ENCODE assay signal across 9 mouse cellular contexts in the genomic region with DNA sequence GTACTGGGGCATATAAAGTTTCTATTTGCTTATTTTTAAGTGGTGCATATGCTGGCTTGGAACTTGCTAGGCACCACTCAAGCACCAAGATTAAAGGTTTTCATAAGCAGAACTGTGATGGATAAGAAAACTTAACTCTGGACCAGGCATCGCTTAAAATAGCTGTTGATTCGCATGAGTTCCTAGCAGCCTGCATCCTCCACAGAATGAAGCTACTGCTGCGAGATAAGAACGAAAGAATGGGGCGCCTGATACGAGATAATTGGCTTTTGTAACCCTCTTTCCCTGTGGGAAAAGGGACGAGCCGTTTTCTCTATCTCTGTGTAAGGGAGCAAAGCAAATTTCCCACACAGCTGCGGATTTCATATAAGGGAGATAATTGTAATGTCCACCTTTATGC. TPM values are rescaled to one million over a fixed set of nuclear protein-coding genes. Genes with fewer than 3 reads are reported as not detected.
A peak's percentile ranks its signal among the peaks of the same experiment; 100 is the strongest.
DNase-seq lines count a peak whose midpoint lies in the region; ATAC-seq and TF ChIP-seq lines count a peak whose summit lies in the region.
"Had no signal": no experiment of that assay in that cellular context is flagged by ENCODE, and none has a peak within 500 bp of the region (broad histone marks: within the 10 kb centered on the region; RNA-seq: fewer than 3 reads in every experiment).

No protein-coding gene starts in this region.

- H3K9ac ChIP-seq in stomach, embryonic 14.5 days (replicated peaks; ENCODE audit: low read depth, low read length): no peak overlapping the region
- no peak overlapping the region for H3K9ac ChIP-seq in stomach, postnatal 0 days (ENCODE audit: low read length)
- H3K9ac ChIP-seq in liver, embryonic 12.5 days: peak overlapping the region; percentile 78; the same call in 1 of the 2 replicates

- H3K36me3 ChIP-seq in erythroblast, embryonic 14.5 days (ENCODE audit: control insufficient read depth): no peaks in the 10 kb centered on the region
- no peaks in the 10 kb centered on the region for H3K36me3 ChIP-seq in stomach, embryonic 14.5 days (ENCODE audit: control insufficient read depth, insufficient read depth, low read length)
- no peaks in the 10 kb centered on the region for H3K36me3 ChIP-seq in stomach, postnatal 0 days (ENCODE audit: control insufficient read depth, insufficient read depth, low read length)
- no peaks in the 10 kb centered on the region for H3K36me3 ChIP-seq in liver, embryonic 12.5 days

- H3K4me2 ChIP-seq in stomach, embryonic 14.5 days (replicated peaks; ENCODE audit: low read depth, low read length): peak overlapping the region; percentile 88; the same call in 1 of the 2 replicates
- H3K4me2 ChIP-seq in stomach, postnatal 0 days (replicated peaks; ENCODE audit: low read depth): no peak overlapping the region
- H3K4me2 ChIP-seq in liver, embryonic 12.5 days: peak overlapping the region; percentile 96

- no peak overlapping the region for H3K27ac ChIP-seq in stomach, embryonic 14.5 days (ENCODE audit: low read length)
- H3K27ac ChIP-seq in stomach, postnatal 0 days (replicated peaks): no peak overlapping the region
- H3K27ac ChIP-seq in liver, embryonic 12.5 days: no peak overlapping the region

- no peak for DNase-seq in stomach, postnatal 0 days (ENCODE audit: low spot score)
- no peak for DNase-seq in testis, postnatal 14 days (ENCODE audit: low spot score)
- no peak for DNase-seq in cerebellum, adult 11-12 months
- no peak for DNase-seq in frontal cortex, postnatal 10 days (ENCODE audit: low spot score in 2 of 2)

- H3K9me3 ChIP-seq in erythroblast, embryonic 14.5 days (ENCODE audit: control insufficient read depth, low read length): no peaks in the 10 kb centered on the region
- no peaks in the 10 kb centered on the region for H3K9me3 ChIP-seq in stomach, embryonic 14.5 days (ENCODE audit: control insufficient read depth, low read depth, low read length)
- H3K9me3 ChIP-seq in stomach, postnatal 0 days (ENCODE audit: control insufficient read depth, low read length): no peaks in the 10 kb centered on the region
- no peaks in the 10 kb centered on the region for H3K9me3 ChIP-seq in liver, embryonic 12.5 days (replicated peaks)

- TF ChIP-seq CTCF in stomach, postnatal 0 days (IDR thresholded peaks at IDR 0.05; ENCODE audit: low read depth): no peak

- no peak for TF ChIP-seq EP300 in stomach, postnatal 0 days (optimal IDR thresholded peaks at IDR 0.05)

- WGBS in stomach, embryonic 14.5 days: 37% methylated on average over 9 of the region's 9 CpGs
- WGBS in stomach, postnatal 0 days: 40% methylated on average over 9 of the region's 9 CpGs
- WGBS in liver, embryonic 12.5 days (ENCODE audit: insufficient replicate concordance): 6% methylated on average over 9 of the region's 9 CpGs

- H3K4me1 ChIP-seq in erythroblast, embryonic 14.5 days (ENCODE audit: control insufficient read depth): peaks cover 64% of the 10 kb centered on the region
- no peaks in the 10 kb centered on the region for H3K4me1 ChIP-seq in stomach, embryonic 14.5 days (ENCODE audit: control insufficient read depth, insufficient read depth, low read length)
- no peaks in the 10 kb centered on the region for H3K4me1 ChIP-seq in stomach, postnatal 0 days (replicated peaks; ENCODE audit: control insufficient read depth, insufficient read depth)
- peaks cover 25% of the 10 kb centered on the region for H3K4me1 ChIP-seq in liver, embryonic 12.5 days

- no peak for ATAC-seq in erythroblast, adult 5-6 weeks (replicated peaks; ENCODE audit: low FRiP score, poor library complexity, severe bottlenecking)
- no peak for ATAC-seq in stomach, embryonic 14.5 days (ENCODE audit: insufficient number of reproducible peaks, insufficient read depth, low FRiP score, low read depth)
- ATAC-seq in stomach, postnatal 0 days (ENCODE audit: low FRiP score, low TSS enrichment): no peak
- ATAC-seq in liver, embryonic 12.5 days: no peak

- H3K4me3 ChIP-seq in erythroblast, embryonic 14.5 days (replicated peaks): peak overlapping the region; percentile 22
- H3K4me3 ChIP-seq in stomach, embryonic 14.5 days (ENCODE audit: low read depth, low read length): no peak overlapping the region
- H3K4me3 ChIP-seq in stomach, postnatal 0 days (ENCODE audit: low read depth, low read length): no peak overlapping the region
- peak overlapping the region; percentile 67 for H3K4me3 ChIP-seq in liver, embryonic 12.5 days

- H3K27me3 ChIP-seq in erythroblast, embryonic 14.5 days (ENCODE audit: control insufficient read depth): peaks cover 3% of the 10 kb centered on the region; the same call in 1 of the 2 replicates
- no peaks in the 10 kb centered on the region for H3K27me3 ChIP-seq in stomach, embryonic 14.5 days (ENCODE audit: control insufficient read depth, insufficient read depth, low read length)
- no peaks in the 10 kb centered on the region for H3K27me3 ChIP-seq in stomach, postnatal 0 days (ENCODE audit: control insufficient read depth, insufficient read depth, low read length)
- peaks cover 36% of the 10 kb centered on the region for H3K27me3 ChIP-seq in liver, embryonic 12.5 days (replicated peaks)

RNA-seq across cellular contexts. Expression of gene Nkapl, which starts 0.8 kb away (rescaled TPM):
- polyA plus RNA-seq in erythroblast, embryonic 14.5 days (2012): 0.37 and 0.41 TPM in 2 replicates
- 1.3 TPM in 1 of 2 replicates, not detected in the other for total RNA-seq in erythroblast, adult 5-6 weeks (2015; ENCODE audit: low replicate concordance)
- not detected in 2 replicates for total RNA-seq in erythroblast, adult 5-6 weeks (2017; ENCODE audit: low replicate concordance)
- polyA plus RNA-seq in stomach, embryonic 14.5 days (2014; fragmentation: Nextera tagmentation; extraction: Ambion mirVana): 2.7 and 2.8 TPM in 2 replicates
- polyA plus RNA-seq in stomach, postnatal 0 days (2015; fragmentation: Nextera tagmentation; extraction: Ambion mirVana): 2.4 and 2.7 TPM in 2 replicates
- 0.43 and 0.78 TPM in 2 replicates for polyA plus RNA-seq in liver, embryonic 12.5 days (2016; fragmentation: Nextera tagmentation; extraction: Ambion mirVana)
- polyA plus RNA-seq: spleen, adult 2 months had no signal

RNA-seq across cellular contexts. Expression of gene Zkscan4, which starts 9.6 kb away (rescaled TPM):
- 0.01 TPM in 1 of 2 replicates, not detected in the other for polyA plus RNA-seq in erythroblast, embryonic 14.5 days (2012)
- total RNA-seq in erythroblast, adult 5-6 weeks (2015; ENCODE audit: low replicate concordance): not detected in 2 replicates
- total RNA-seq in erythroblast, adult 5-6 weeks (2017; ENCODE audit: low replicate concordance): not detected in 2 replicates
- 2.9 TPM in 2 replicates for polyA plus RNA-seq in stomach, embryonic 14.5 days (2014; fragmentation: Nextera tagmentation; extraction: Ambion mirVana)
- polyA plus RNA-seq in stomach, postnatal 0 days (2015; fragmentation: Nextera tagmentation; extraction: Ambion mirVana): 1.7 and 2.4 TPM in 2 replicates
- polyA plus RNA-seq in liver, embryonic 12.5 days (2016; fragmentation: Nextera tagmentation; extraction: Ambion mirVana): 0.62 and 0.78 TPM in 2 replicates

RNA-seq across cellular contexts. Expression of gene Gm10065, which starts 10.1 kb away (rescaled TPM):
- not detected in 2 replicates for polyA plus RNA-seq in erythroblast, embryonic 14.5 days (2012)
- total RNA-seq in erythroblast, adult 5-6 weeks (2015; ENCODE audit: low replicate concordance): not detected in 2 replicates
- total RNA-seq in erythroblast, adult 5-6 weeks (2017; ENCODE audit: low replicate concordance): not detected in 2 replicates
- not detected in 2 replicates for polyA plus RNA-seq in stomach, embryonic 14.5 days (2014; fragmentation: Nextera tagmentation; extraction: Ambion mirVana)
- not detected in 2 replicates for polyA plus RNA-seq in stomach, postnatal 0 days (2015; fragmentation: Nextera tagmentation; extraction: Ambion mirVana)
- polyA plus RNA-seq in liver, embryonic 12.5 days (2016; fragmentation: Nextera tagmentation; extraction: Ambion mirVana): not detected in 2 replicates
- polyA plus RNA-seq: spleen, adult 2 months had no signal

RNA-seq across cellular contexts. Expression of gene Zscan26, which starts 15.6 kb away (rescaled TPM):
- 0.08 and 0.09 TPM in 2 replicates for polyA plus RNA-seq in erythroblast, embryonic 14.5 days (2012)
- total RNA-seq in erythroblast, adult 5-6 weeks (2015; ENCODE audit: low replicate concordance): 3.8 and 4.8 TPM in 2 replicates
- total RNA-seq in erythroblast, adult 5-6 weeks (2017; ENCODE audit: low replicate concordance): 1.7 and 2.2 TPM in 2 replicates
- 32.6 and 35.8 TPM in 2 replicates for polyA plus RNA-seq in stomach, embryonic 14.5 days (2014; fragmentation: Nextera tagmentation; extraction: Ambion mirVana)
- 16.5 and 17.3 TPM in 2 replicates for polyA plus RNA-seq in stomach, postnatal 0 days (2015; fragmentation: Nextera tagmentation; extraction: Ambion mirVana)
- polyA plus RNA-seq in liver, embryonic 12.5 days (2016; fragmentation: Nextera tagmentation; extraction: Ambion mirVana): 9.1 and 10.4 TPM in 2 replicates

RNA-seq across cellular contexts. Expression of gene AK157302, which starts 25.9 kb away (rescaled TPM):
- polyA plus RNA-seq in erythroblast, embryonic 14.5 days (2012): 0.05 and 0.06 TPM in 2 replicates
- total RNA-seq in erythroblast, adult 5-6 weeks (2015; ENCODE audit: low replicate concordance): 0.77 and 5.6 TPM in 2 replicates
- total RNA-seq in erythroblast, adult 5-6 weeks (2017; ENCODE audit: low replicate concordance): 7.8 and 15.1 TPM in 2 replicates
- 0.17 and 0.34 TPM in 2 replicates for polyA plus RNA-seq in stomach, embryonic 14.5 days (2014; fragmentation: Nextera tagmentation; extraction: Ambion mirVana)
- polyA plus RNA-seq in stomach, postnatal 0 days (2015; fragmentation: Nextera tagmentation; extraction: Ambion mirVana): 0.28 and 0.33 TPM in 2 replicates
- 0.56 TPM in 2 replicates for polyA plus RNA-seq in liver, embryonic 12.5 days (2016; fragmentation: Nextera tagmentation; extraction: Ambion mirVana)

Comparison
In these comparisons a context has a peak if more than half of its experiments do, and no peak if none do; other contexts are left out.
1. H3K4me3 ChIP-seq: peak in erythroblast, embryonic 14.5 days (single experiment) and liver, embryonic 12.5 days (single experiment); none in stomach, embryonic 14.5 days (single experiment) and stomach, postnatal 0 days (single experiment).